Mouse (Mus musculus) midbrain, embryonic 10.5 days (tissue): Measurements from ENCODE around the gene Inpp4a. TPM values are rescaled to one million over a fixed set of nuclear protein-coding genes. Genes with fewer than 3 reads are reported as not detected.

ENCODE experiments used
- DNase-seq: peaks from one replicate; pipeline ENCODE4 v3.0.0-alpha.2; 2017; ENCODE audit warnings: low spot score
- H3K27ac ChIP-seq: fragments of 300-500 bp; sonication (generic); replicated peaks from 2 replicates; pipeline ENCODE4 v1.5.1; 2016; ENCODE audit warnings: mild to moderate bottlenecking
- H3K27me3 ChIP-seq: fragments of 300-500 bp; sonication (generic); 2 replicates; pipeline ENCODE4 v1.6.1; 2016; ENCODE audit warnings: low read depth, mild to moderate bottlenecking; ENCODE audit not compliant: poor library complexity, severe bottlenecking
- H3K36me3 ChIP-seq: fragments of 300-500 bp; sonication (generic); 2 replicates; pipeline ENCODE4 v1.6.1; 2016; ENCODE audit warnings: mild to moderate bottlenecking, moderate library complexity
- H3K4me1 ChIP-seq: fragments of 300-500 bp; sonication (generic); 2 replicates; pipeline ENCODE4 v1.6.1; 2016
- H3K4me3 ChIP-seq: fragments of 300-500 bp; sonication (generic); 2 replicates; pipeline ENCODE4 v1.5.1; 2016; ENCODE audit warnings: mild to moderate bottlenecking, moderate library complexity
- H3K9me3 ChIP-seq: fragments of 300-500 bp; sonication (generic); replicated peaks from 2 replicates; pipeline ENCODE4 v1.6.1; 2016; ENCODE audit warnings: mild to moderate bottlenecking
- WGBS: fragments of 180-500 bp; shearing (Covaris S2); methylation state at CpG from one replicate; pipeline ENCODE4 v1.1.7; 2016; 5-methylcytosine and 5-hydroxymethylcytosine counted together
- polyA plus RNA-seq: library from polyadenylated mRNA; unstranded; fragments of >200 nt; fragmentation: Nextera tagmentation; extraction: Ambion mirVana; gene quantifications from 2 replicates; pipeline ENCODE4 v1.2.1, GENCODE M21; 2016

Gene Inpp4a
- polyA plus RNA-seq, 1 experiment from 2014 or later: 11.9 TPM

- Histone ChIP-seq H3K27ac (no peak overlapping the region), H3K27me3 (no peaks in the 10 kb centered on the region), H3K4me1 (no peaks in the 10 kb centered on the region), H3K36me3 (no peaks in the 10 kb centered on the region), H3K4me3 (no peak overlapping the region), H3K9me3 (no peaks in the 10 kb centered on the region)
- no peak for DNase-seq
- WGBS: 80% methylated on average over 2 of the region's 2 CpGs
Measured at GRCm38 (mm10) chr1:37405137-37405536, 105.5 kb downstream of the Inpp4a start.

- no peak for DNase-seq
- H3K27me3 ChIP-seq: no peaks in the 10 kb centered on the region
- H3K4me1 ChIP-seq: no peaks in the 10 kb centered on the region
- H3K27ac ChIP-seq: no peak overlapping the region
- H3K9me3 ChIP-seq: no peaks in the 10 kb centered on the region
- WGBS: 79% methylated on average over 8 of the region's 8 CpGs
- H3K36me3 ChIP-seq: no peaks in the 10 kb centered on the region
- H3K4me3 ChIP-seq: no peak overlapping the region
Measured at GRCm38 (mm10) chr1:37407228-37407627, 107.6 kb downstream of the Inpp4a start.

GRCm38 (mm10) chr1:37408059-37408458 is 108.4 kb downstream of the Inpp4a start:
- no peak for DNase-seq
- Histone ChIP-seq H3K27me3 (no peaks in the 10 kb centered on the region), H3K36me3 (no peaks in the 10 kb centered on the region), H3K9me3 (no peaks in the 10 kb centered on the region), H3K27ac (no peak overlapping the region), H3K4me3 (no peak overlapping the region), H3K4me1 (no peaks in the 10 kb centered on the region)
- WGBS: 91% methylated on average over 8 of the region's 8 CpGs

GRCm38 (mm10) chr1:37408678-37409077 is 109.0 kb downstream of the Inpp4a start:
- Histone ChIP-seq H3K4me3 (no peak overlapping the region), H3K4me1 (no peaks in the 10 kb centered on the region), H3K27ac (no peak overlapping the region), H3K27me3 (no peaks in the 10 kb centered on the region), H3K36me3 (no peaks in the 10 kb centered on the region), H3K9me3 (no peaks in the 10 kb centered on the region)
- DNase-seq: no peak
- WGBS: 82% methylated on average over 3 of the region's 3 CpGs

- Histone ChIP-seq H3K9me3 (no peaks in the 10 kb centered on the region), H3K27ac (no peak overlapping the region), H3K4me3 (no peak overlapping the region), H3K36me3 (no peaks in the 10 kb centered on the region), H3K27me3 (no peaks in the 10 kb centered on the region), H3K4me1 (no peaks in the 10 kb centered on the region)
- no peak for DNase-seq
Measured at GRCm38 (mm10) chr1:37409647-37410046, 110.0 kb downstream of the Inpp4a start.

GRCm38 (mm10) chr1:37415394-37415793 is 115.7 kb downstream of the Inpp4a start:
- Histone ChIP-seq H3K27ac (no peak overlapping the region), H3K9me3 (no peaks in the 10 kb centered on the region), H3K4me1 (no peaks in the 10 kb centered on the region), H3K36me3 (peaks cover 39% of the 10 kb centered on the region), H3K27me3 (no peaks in the 10 kb centered on the region), H3K4me3 (no peak overlapping the region)
- no peak for DNase-seq
- WGBS: 94% methylated on average over 1 of the region's 1 CpGs

GRCm38 (mm10) chr1:37419420-37419819 is 119.8 kb downstream of the Inpp4a start:
- Histone ChIP-seq H3K36me3 (peaks cover 72% of the 10 kb centered on the region), H3K4me1 (no peaks in the 10 kb centered on the region), H3K27ac (no peak overlapping the region), H3K4me3 (no peak overlapping the region), H3K9me3 (peaks cover 10% of the 10 kb centered on the region), H3K27me3 (no peaks in the 10 kb centered on the region)
- 100% methylated on average over 1 of the region's 1 CpGs for WGBS
- no peak for DNase-seq

- H3K9me3 ChIP-seq: peaks cover 13% of the 10 kb centered on the region
- WGBS: 95% methylated on average over 8 of the region's 8 CpGs
- peaks cover 61% of the 10 kb centered on the region for H3K36me3 ChIP-seq
- no peak overlapping the region for H3K27ac ChIP-seq
- no peaks in the 10 kb centered on the region for H3K27me3 ChIP-seq
- peaks cover 27% of the 10 kb centered on the region for H3K4me1 ChIP-seq
- no peak for DNase-seq
- no peak overlapping the region for H3K4me3 ChIP-seq
Measured at GRCm38 (mm10) chr1:37427144-37427875, 127.6 kb downstream of the Inpp4a start.

- peaks cover 8% of the 10 kb centered on the region for H3K9me3 ChIP-seq
- peaks cover 27% of the 10 kb centered on the region for H3K4me1 ChIP-seq
- DNase-seq: no peak
- peak overlapping the region; percentile 81 for H3K4me3 ChIP-seq
- peaks cover 63% of the 10 kb centered on the region for H3K36me3 ChIP-seq
- no peaks in the 10 kb centered on the region for H3K27me3 ChIP-seq
- WGBS: 84% methylated on average over 2 of the region's 2 CpGs
- no peak overlapping the region for H3K27ac ChIP-seq
Measured at GRCm38 (mm10) chr1:37428911-37429310, 129.2 kb downstream of the Inpp4a start.

GRCm38 (mm10) chr1:37429366-37430296 is 130.0 kb downstream of the Inpp4a start, which contains the start of the genes Coa5 and Unc50:
Gene Coa5, minus strand, starts transcription at chr1:37430103.
Gene Unc50, plus strand, starts transcription at chr1:37430139.
- H3K27me3 ChIP-seq: no peaks in the 10 kb centered on the region
- WGBS: 3% methylated on average over 57 of the region's 57 CpGs
- peaks cover under 1% of the 10 kb centered on the region; the same call in 1 of the 2 replicates for H3K9me3 ChIP-seq
- peak within 1 kb of the TSS; percentile 89 for H3K27ac ChIP-seq
- peaks cover 27% of the 10 kb centered on the region for H3K4me1 ChIP-seq
- DNase-seq: peak; percentile 92
- peaks cover 60% of the 10 kb centered on the region for H3K36me3 ChIP-seq
- H3K4me3 ChIP-seq: peak within 1 kb of the TSS; percentile 81

- H3K36me3 ChIP-seq: peaks cover 57% of the 10 kb centered on the region
- H3K4me1 ChIP-seq: peaks cover 27% of the 10 kb centered on the region
- WGBS: 2% methylated on average over 40 of the region's 40 CpGs
- no peaks in the 10 kb centered on the region for H3K27me3 ChIP-seq
- H3K27ac ChIP-seq: peak overlapping the region; percentile 89
- no peaks in the 10 kb centered on the region for H3K9me3 ChIP-seq
- peak overlapping the region; percentile 81 for H3K4me3 ChIP-seq
- DNase-seq: no peak
Measured at GRCm38 (mm10) chr1:37430297-37430840, 130.7 kb downstream of the Inpp4a start.

- Histone ChIP-seq H3K27ac (no peak overlapping the region), H3K9me3 (no peaks in the 10 kb centered on the region), H3K4me1 (peaks cover 4% of the 10 kb centered on the region; the same call in 1 of the 2 replicates), H3K27me3 (no peaks in the 10 kb centered on the region), H3K4me3 (no peak overlapping the region), H3K36me3 (peaks cover 90% of the 10 kb centered on the region)
- no peak for DNase-seq
- 96% methylated on average over 3 of the region's 3 CpGs for WGBS
Measured at GRCm38 (mm10) chr1:37436419-37436818, 136.8 kb downstream of the Inpp4a start.
